Mouse (Mus musculus) testis, adult 2 months (tissue): ENCODE measurements around the gene Dmrt3. TPM values are rescaled to one million over a fixed set of nuclear protein-coding genes. Genes with fewer than 3 reads are reported as not detected.

ENCODE experiments used
- H3K27ac ChIP-seq: fragments of 200-500 bp; 2 replicates; pipeline ENCODE4 v1.5.1; 2012; ENCODE audit warnings: low read depth, low read length; ENCODE audit not compliant: control insufficient read depth, insufficient read depth
- H3K27me3 ChIP-seq: fragments of 200-500 bp; 2 replicates; pipeline ENCODE4 v1.6.1; 2012; ENCODE audit warnings: mild to moderate bottlenecking, low read length, moderate library complexity; ENCODE audit not compliant: control insufficient read depth, insufficient read depth
- H3K36me3 ChIP-seq: fragments of 200-500 bp; 2 replicates; pipeline ENCODE4 v1.6.1; 2012; ENCODE audit warnings: mild to moderate bottlenecking, low read length; ENCODE audit not compliant: control insufficient read depth, insufficient read depth
- H3K4me1 ChIP-seq: fragments of 200-500 bp; 2 replicates; pipeline ENCODE4 v1.6.1; 2012; ENCODE audit warnings: low read length; ENCODE audit not compliant: control insufficient read depth, insufficient read depth
- H3K4me3 ChIP-seq: fragments of 200-500 bp; 2 replicates; pipeline ENCODE4 v1.5.1; 2012; ENCODE audit warnings: low read depth, mild to moderate bottlenecking, low read length, moderate library complexity, mixed read lengths; ENCODE audit not compliant: control insufficient read depth
- CTCF ChIP-seq: fragments of 200-500 bp; IDR thresholded peaks from 2 replicates; pipeline ENCODE4 v1.5.1; 2012; ENCODE audit warnings: low read depth, mild to moderate bottlenecking, inconsistent platforms, low read length, moderate library complexity; ENCODE audit not compliant: control insufficient read depth, insufficient read depth, insufficient replicate concordance
- POLR2A ChIP-seq: fragments of 200-500 bp; IDR thresholded peaks from 2 replicates; pipeline ENCODE4 v1.6.1; 2012; ENCODE audit warnings: low read depth, mild to moderate bottlenecking, inconsistent platforms, low read length, moderate library complexity; ENCODE audit not compliant: control insufficient read depth
- polyA plus RNA-seq: library from polyadenylated mRNA; depleted of rRNA; stranded (reverse); fragments of >200 nt; gene quantifications from 2 replicates; pipeline ENCODE4 v1.2.3, GENCODE M21; 2012; rRNA removed

Dmrt3 gene
- polyA plus RNA-seq, 1 experiment = 0.73 TPM

DNA sequence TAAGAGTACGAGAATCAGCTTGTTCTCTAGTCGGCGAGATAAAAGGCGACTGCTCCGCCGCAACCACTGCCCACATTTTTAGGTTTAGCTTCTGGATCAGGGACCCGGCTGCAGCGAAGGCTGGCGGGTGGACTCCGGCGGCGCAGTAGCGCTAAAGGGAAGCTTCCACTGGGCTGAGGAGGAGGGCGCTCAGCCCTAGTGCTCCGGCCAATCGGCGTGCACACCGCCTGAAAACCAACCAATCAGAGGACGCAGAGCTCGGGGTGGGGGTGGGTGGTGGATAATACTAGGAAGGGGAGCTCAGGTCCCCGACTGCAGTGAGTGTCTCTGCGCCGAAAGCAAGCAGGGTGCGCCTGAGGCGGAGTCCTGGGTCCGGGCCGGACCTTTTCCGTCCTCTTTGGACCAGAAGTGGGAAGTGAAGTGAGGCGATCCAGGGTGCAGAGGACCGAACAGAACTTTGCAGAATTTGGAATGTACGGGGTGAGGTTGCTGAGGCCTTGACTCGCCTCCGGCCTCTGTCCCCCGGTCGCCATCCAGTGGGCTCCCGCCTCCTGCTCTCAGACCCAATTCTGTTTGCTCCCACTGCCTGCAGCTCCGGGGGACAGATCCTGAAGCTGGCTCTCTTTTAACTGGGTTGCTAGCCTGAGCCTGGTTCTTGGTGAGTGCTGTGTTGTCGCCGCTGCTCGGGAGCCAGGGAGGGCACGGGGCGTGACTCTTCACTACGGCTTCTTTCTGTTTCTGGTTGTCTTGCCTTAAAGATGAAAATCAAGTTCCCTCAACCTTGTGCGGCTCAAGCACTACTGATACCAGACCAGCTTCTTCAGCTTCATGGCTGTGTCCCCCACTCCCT is 62.2 kb downstream of the Dmrt3 start, which contains the start of gene Dmrt2:
TSS of gene Dmrt2 (plus strand) at position 311 of the 850 bp plus-strand sequence.
- TF ChIP-seq POLR2A (no peak), CTCF (no peak)
- Histone ChIP-seq H3K27ac (no peak within 1 kb of the TSS), H3K4me3 (peak within 1 kb of the TSS; percentile 50), H3K36me3 (no peaks in the 10 kb centered on the region), H3K27me3 (no peaks in the 10 kb centered on the region; the same call in 1 of the 2 replicates), H3K4me1 (peaks cover 14% of the 10 kb centered on the region)

Other genes starting within 250 kb of the Dmrt3 start
- 9.0 and 9.7 TPM in 2 replicates for gene Dmrt1, start 104.7 kb upstream of the Dmrt3 start, polyA plus RNA-seq
- 0.25 and 0.54 TPM in 2 replicates for gene Dmrt2, start 62.1 kb downstream of the Dmrt3 start, polyA plus RNA-seq